Mouse (Mus musculus) urinary bladder, postnatal 25 days (tissue): ENCODE results near the gene Unc79.

Experiments
- DNase-seq: peaks from one replicate; pipeline ENCODE4 v3.0.0; 2022; ENCODE audit warnings: low spot score

Gene Unc79

GRCm38 (mm10) chr12:102948778-102949394 lies at the start of gene Unc79:
TSS of gene Unc79 (plus strand) at chr12:102948859.
- DNase-seq = peak; percentile 8

GRCm38 (mm10) chr12:102899091-102899490 lies 49.6 kb upstream of the Unc79 start, which contains the start of gene Cox8c:
TSS of gene Cox8c (plus strand) at chr12:102899316.
- DNase-seq = no peak

- no peak for DNase-seq
These were observed 40.5 kb upstream of the Unc79 start for GRCm38 (mm10) chr12:102908191-102908590.

GRCm38 (mm10) chr12:102916073-102916472 lies 32.6 kb upstream of the Unc79 start:
- DNase-seq = no peak

- no peak for DNase-seq
These were observed 18.9 kb upstream of the Unc79 start for GRCm38 (mm10) chr12:102929764-102930163.

GRCm38 (mm10) chr12:102930335-102930734 lies 18.3 kb upstream of the Unc79 start:
- DNase-seq = no peak

- no peak for DNase-seq
These were observed 17.9 kb upstream of the Unc79 start for GRCm38 (mm10) chr12:102930789-102931188.

GRCm38 (mm10) chr12:102935892-102936291 lies 12.8 kb upstream of the Unc79 start:
- DNase-seq = no peak

GRCm38 (mm10) chr12:102945571-102945970 lies 3.1 kb upstream of the Unc79 start:
- DNase-seq = no peak

GRCm38 (mm10) chr12:102947826-102948225 lies 833 bp upstream of the Unc79 start:
- no peak for DNase-seq

- peak; percentile 31 for DNase-seq
These were observed 943 bp downstream of the Unc79 start for GRCm38 (mm10) chr12:102949395-102950208.

GRCm38 (mm10) chr12:102960051-102960775 lies 11.6 kb downstream of the Unc79 start:
- no peak for DNase-seq

GRCm38 (mm10) chr12:102961066-102961465 lies 12.4 kb downstream of the Unc79 start:
- no peak for DNase-seq

GRCm38 (mm10) chr12:102964486-102964885 lies 15.8 kb downstream of the Unc79 start:
- no peak for DNase-seq

GRCm38 (mm10) chr12:102980584-102980983 lies 31.9 kb downstream of the Unc79 start:
- no peak for DNase-seq

- no peak for DNase-seq
These were observed 32.9 kb downstream of the Unc79 start for GRCm38 (mm10) chr12:102981543-102981942.

GRCm38 (mm10) chr12:102985401-102985800 lies 36.7 kb downstream of the Unc79 start:
- DNase-seq = no peak

GRCm38 (mm10) chr12:102987736-102988135 lies 39.1 kb downstream of the Unc79 start:
- DNase-seq = no peak

GRCm38 (mm10) chr12:103008491-103008890 lies 59.8 kb downstream of the Unc79 start:
- DNase-seq = no peak

- DNase-seq = no peak
These were observed 69.5 kb downstream of the Unc79 start for GRCm38 (mm10) chr12:103018161-103018560.

- no peak for DNase-seq
These were observed 88.0 kb downstream of the Unc79 start for GRCm38 (mm10) chr12:103036692-103037091.

GRCm38 (mm10) chr12:103039332-103039731 lies 90.7 kb downstream of the Unc79 start:
- DNase-seq = no peak

- DNase-seq = no peak
These were observed 91.5 kb downstream of the Unc79 start for GRCm38 (mm10) chr12:103040136-103040535.
